Mouse (Mus musculus): ENCODE results near the gene G430095P16Rik. TPM values are rescaled to one million over a fixed set of nuclear protein-coding genes. Genes with fewer than 3 reads are reported as not detected.

Gene G430095P16Rik
- polyA plus RNA-seq, 1 experiment = 2.0 TPM

- 50% methylated on average over 16 of the region's 16 CpGs for WGBS
- Histone ChIP-seq H3K4me1 (ENCODE audit: control insufficient read depth, insufficient read depth, low read length) (peaks cover 49% of the 10 kb centered on the region), H3K4me3 (replicated peaks; ENCODE audit: extremely low read depth, low read depth, low read length) (no peak overlapping the region)
- TF ChIP-seq CTCF (IDR thresholded peaks at IDR 0.05; ENCODE audit: insufficient read depth, low read length) (no peak), POLR2A (IDR thresholded peaks at IDR 0.05; ENCODE audit: borderline replicate concordance, extremely low read depth, low read depth, low read length) (no peak)
- DNase-seq = no peak
Measured at GRCm38 (mm10) chr8:84729921-84730362, 7.1 kb downstream of the G430095P16Rik start.

- no peak for DNase-seq
- 50% methylated on average over 9 of the region's 9 CpGs for WGBS
- no peak overlapping the region for H3K4me3 ChIP-seq (replicated peaks; ENCODE audit: extremely low read depth, low read depth, low read length)
- TF ChIP-seq CTCF (IDR thresholded peaks at IDR 0.05; ENCODE audit: insufficient read depth, low read length) = no peak
- no peak for TF ChIP-seq POLR2A (IDR thresholded peaks at IDR 0.05; ENCODE audit: borderline replicate concordance, extremely low read depth, low read depth, low read length)
- peaks cover 46% of the 10 kb centered on the region for H3K4me1 ChIP-seq (ENCODE audit: control insufficient read depth, insufficient read depth, low read length)
Measured at GRCm38 (mm10) chr8:84730541-84731370, 7.9 kb downstream of the G430095P16Rik start.

- H3K4me1 ChIP-seq (ENCODE audit: control insufficient read depth, insufficient read depth, low read length) = peaks cover 41% of the 10 kb centered on the region
- TF ChIP-seq CTCF (IDR thresholded peaks at IDR 0.05; ENCODE audit: insufficient read depth, low read length) = no peak
- no peak for TF ChIP-seq POLR2A (IDR thresholded peaks at IDR 0.05; ENCODE audit: borderline replicate concordance, extremely low read depth, low read depth, low read length)
Measured at GRCm38 (mm10) chr8:84731371-84732177, 8.8 kb downstream of the G430095P16Rik start.

GRCm38 (mm10) chr8:84732545-84732944, 9.7 kb downstream of the G430095P16Rik start:
- no peak for DNase-seq
- TF ChIP-seq POLR2A (IDR thresholded peaks at IDR 0.05; ENCODE audit: borderline replicate concordance, extremely low read depth, low read depth, low read length) (no peak), CTCF (IDR thresholded peaks at IDR 0.05; ENCODE audit: insufficient read depth, low read length) (no peak)
- Histone ChIP-seq H3K4me1 (ENCODE audit: control insufficient read depth, insufficient read depth, low read length) (peaks cover 41% of the 10 kb centered on the region), H3K4me3 (replicated peaks; ENCODE audit: extremely low read depth, low read depth, low read length) (no peak overlapping the region)
- WGBS = 56% methylated on average over 5 of the region's 5 CpGs

More at GRCm38 (mm10) chr8:84731371-84732177, 8.8 kb downstream of the G430095P16Rik start:
- H3K4me3 ChIP-seq (replicated peaks; ENCODE audit: extremely low read depth, low read depth, low read length) = no peak overlapping the region
- no peak for DNase-seq
- WGBS = 42% methylated on average over 11 of the region's 11 CpGs

- TF ChIP-seq CTCF (IDR thresholded peaks at IDR 0.05; ENCODE audit: insufficient read depth, low read length) = no peak
- no peak overlapping the region for H3K4me3 ChIP-seq (replicated peaks; ENCODE audit: extremely low read depth, low read depth, low read length)
- WGBS = 37% methylated on average over 6 of the region's 6 CpGs
- DNase-seq = peak; percentile 45
- peaks cover 45% of the 10 kb centered on the region for H3K4me1 ChIP-seq (ENCODE audit: control insufficient read depth, insufficient read depth, low read length)
Measured at GRCm38 (mm10) chr8:84732996-84733395, 10.2 kb downstream of the G430095P16Rik start.

GRCm38 (mm10) chr8:84733959-84734358, 11.2 kb downstream of the G430095P16Rik start:
- no peak for TF ChIP-seq POLR2A (IDR thresholded peaks at IDR 0.05; ENCODE audit: borderline replicate concordance, extremely low read depth, low read depth, low read length)
- no peak for TF ChIP-seq CTCF (IDR thresholded peaks at IDR 0.05; ENCODE audit: insufficient read depth, low read length)
- Histone ChIP-seq H3K4me1 (ENCODE audit: control insufficient read depth, insufficient read depth, low read length) (peaks cover 54% of the 10 kb centered on the region), H3K4me3 (replicated peaks; ENCODE audit: extremely low read depth, low read depth, low read length) (no peak overlapping the region)
- WGBS = 86% methylated on average over 6 of the region's 6 CpGs
- no peak for DNase-seq

- no peak for DNase-seq
- H3K4me1 ChIP-seq (ENCODE audit: control insufficient read depth, insufficient read depth, low read length) = peaks cover 57% of the 10 kb centered on the region
Measured at GRCm38 (mm10) chr8:84734680-84735079, 11.9 kb downstream of the G430095P16Rik start.

GRCm38 (mm10) chr8:84735597-84735996, 12.8 kb downstream of the G430095P16Rik start:
- no peak overlapping the region for H3K4me3 ChIP-seq (replicated peaks; ENCODE audit: extremely low read depth, low read depth, low read length)
- DNase-seq = no peak
- 63% methylated on average over 2 of the region's 2 CpGs for WGBS
- TF ChIP-seq CTCF (IDR thresholded peaks at IDR 0.05; ENCODE audit: insufficient read depth, low read length) (no peak), POLR2A (IDR thresholded peaks at IDR 0.05; ENCODE audit: borderline replicate concordance, extremely low read depth, low read depth, low read length) (no peak)
- peaks cover 59% of the 10 kb centered on the region for H3K4me1 ChIP-seq (ENCODE audit: control insufficient read depth, insufficient read depth, low read length)

More at GRCm38 (mm10) chr8:84734680-84735079, 11.9 kb downstream of the G430095P16Rik start:
- no peak for TF ChIP-seq POLR2A (IDR thresholded peaks at IDR 0.05; ENCODE audit: borderline replicate concordance, extremely low read depth, low read depth, low read length)
- TF ChIP-seq CTCF (IDR thresholded peaks at IDR 0.05; ENCODE audit: insufficient read depth, low read length) = no peak
- WGBS = 89% methylated on average over 2 of the region's 2 CpGs
- no peak overlapping the region for H3K4me3 ChIP-seq (replicated peaks; ENCODE audit: extremely low read depth, low read depth, low read length)

- 100% methylated on average over 4 of the region's 4 CpGs for WGBS
- Histone ChIP-seq H3K4me3 (replicated peaks; ENCODE audit: extremely low read depth, low read depth, low read length) (no peak overlapping the region), H3K4me1 (ENCODE audit: control insufficient read depth, insufficient read depth, low read length) (peaks cover 59% of the 10 kb centered on the region)
- TF ChIP-seq POLR2A (IDR thresholded peaks at IDR 0.05; ENCODE audit: borderline replicate concordance, extremely low read depth, low read depth, low read length) (no peak), CTCF (IDR thresholded peaks at IDR 0.05; ENCODE audit: insufficient read depth, low read length) (no peak)
- no peak for DNase-seq
Measured at GRCm38 (mm10) chr8:84736521-84736920, 13.7 kb downstream of the G430095P16Rik start.

Data from lung, adult 2 months (tissue).